Mouse (Mus musculus) adrenal gland, adult 10 weeks (tissue): ENCODE measurements around the gene Gm45623. TPM values are rescaled to one million over a fixed set of nuclear protein-coding genes. Genes with fewer than 3 reads are reported as not detected.

Experiments used
- polyA plus RNA-seq: library from polyadenylated mRNA; stranded (reverse); fragments of 350-450 nt; fragmentation: Illumina TruSeq; extraction: RNeasy Lipid Tissue Mini Kit (QIAGEN cat#74804); gene quantifications from one replicate; pipeline ENCODE4 v1.2.3, GENCODE M21; 2014; ENCODE audit warnings: low read depth, low replicate concordance

Gene Gm45623
- polyA plus RNA-seq = not detected

GRCm38 (mm10) chr13:56753192-56753951, at the start of gene Gm45623:
Gm45623 (minus strand) TSS chr13:56753827.

GRCm38 (mm10) chr13:56702469-56703221, 51.0 kb downstream of the Gm45623 start, which contains the start of gene Smad5:
Smad5 (plus strand) TSS chr13:56703010.

Other genes starting within 250 kb of the Gm45623 start
- gene Fbxl21, start 231.4 kb downstream of the Gm45623 start, polyA plus RNA-seq = 8.4 TPM
- gene Lect2, start 205.3 kb downstream of the Gm45623 start, polyA plus RNA-seq = not detected
- 10.8 TPM for gene Tgfbi, start 144.3 kb downstream of the Gm45623 start, polyA plus RNA-seq
- 55.8 TPM for gene Smad5, start 50.8 kb downstream of the Gm45623 start, polyA plus RNA-seq
- not detected for gene Trpc7, start 142.2 kb upstream of the Gm45623 start, polyA plus RNA-seq